Mouse (Mus musculus): ENCODE results near the gene Hrh2. TPM values are rescaled to one million over a fixed set of nuclear protein-coding genes. Genes with fewer than 3 reads are reported as not detected.

Gene Hrh2
- polyA plus RNA-seq (2015; fragmentation: Nextera tagmentation; extraction: Ambion mirVana): 0.10 TPM in 1 of 2 replicates, not detected in the other

- H3K27me3 ChIP-seq: peaks cover 48% of the 10 kb centered on the region
- H3K4me3 ChIP-seq: peak within 1 kb of the TSS; percentile 28
- WGBS: 1% methylated on average over 31 of the region's 31 CpGs
- no peak within 1 kb of the TSS for H3K27ac ChIP-seq
- peak within 1 kb of the TSS; percentile 47 for H3K4me2 ChIP-seq
- peaks cover 6% of the 10 kb centered on the region for H3K4me1 ChIP-seq
- ATAC-seq (ENCODE audit: insufficient number of reproducible peaks, low FRiP score, low TSS enrichment, low read depth): no peak
- no peaks in the 10 kb centered on the region for H3K9me3 ChIP-seq
- H3K9ac ChIP-seq: no peak within 1 kb of the TSS
- no peaks in the 10 kb centered on the region for H3K36me3 ChIP-seq
Measured at GRCm38 (mm10) chr13:54192021-54192481, at the start of gene Hrh2. Hrh2 (plus strand) TSS chr13:54192129.

GRCm38 (mm10) chr13:54143788-54144187, 48.1 kb upstream of the Hrh2 start:
- no peak for ATAC-seq (ENCODE audit: insufficient number of reproducible peaks, low FRiP score, low TSS enrichment, low read depth)
- Histone ChIP-seq H3K4me1 (no peaks in the 10 kb centered on the region), H3K36me3 (no peaks in the 10 kb centered on the region), H3K4me2 (no peak overlapping the region), H3K9ac (no peak overlapping the region), H3K9me3 (no peaks in the 10 kb centered on the region), H3K27ac (no peak overlapping the region), H3K4me3 (no peak overlapping the region), H3K27me3 (no peaks in the 10 kb centered on the region)
- WGBS: 62% methylated on average over 5 of the region's 5 CpGs

- H3K4me2 ChIP-seq: no peak overlapping the region
- no peak overlapping the region for H3K27ac ChIP-seq
- no peak for ATAC-seq (ENCODE audit: insufficient number of reproducible peaks, low FRiP score, low TSS enrichment, low read depth)
- no peaks in the 10 kb centered on the region for H3K4me1 ChIP-seq
- no peaks in the 10 kb centered on the region for H3K36me3 ChIP-seq
- H3K9me3 ChIP-seq: no peaks in the 10 kb centered on the region
- WGBS: 79% methylated on average over 5 of the region's 5 CpGs
- no peaks in the 10 kb centered on the region for H3K27me3 ChIP-seq
- no peak overlapping the region for H3K4me3 ChIP-seq
- no peak overlapping the region for H3K9ac ChIP-seq
Measured at GRCm38 (mm10) chr13:54144624-54145023, 47.3 kb upstream of the Hrh2 start.

- Histone ChIP-seq H3K27ac (no peak overlapping the region), H3K9ac (no peak overlapping the region), H3K4me3 (no peak overlapping the region), H3K36me3 (no peaks in the 10 kb centered on the region), H3K27me3 (no peaks in the 10 kb centered on the region), H3K4me2 (no peak overlapping the region), H3K9me3 (no peaks in the 10 kb centered on the region), H3K4me1 (no peaks in the 10 kb centered on the region)
- WGBS: 72% methylated on average over 1 of the region's 1 CpGs
- no peak for ATAC-seq (ENCODE audit: insufficient number of reproducible peaks, low FRiP score, low TSS enrichment, low read depth)
Measured at GRCm38 (mm10) chr13:54147328-54147727, 44.6 kb upstream of the Hrh2 start.

GRCm38 (mm10) chr13:54152421-54152820, 39.5 kb upstream of the Hrh2 start:
- H3K4me1 ChIP-seq: no peaks in the 10 kb centered on the region
- no peak for ATAC-seq (ENCODE audit: insufficient number of reproducible peaks, low FRiP score, low TSS enrichment, low read depth)
- no peaks in the 10 kb centered on the region for H3K27me3 ChIP-seq
- no peak overlapping the region for H3K4me2 ChIP-seq
- H3K36me3 ChIP-seq: no peaks in the 10 kb centered on the region
- WGBS: 88% methylated on average over 1 of the region's 1 CpGs
- H3K9ac ChIP-seq: no peak overlapping the region
- H3K4me3 ChIP-seq: no peak overlapping the region
- H3K27ac ChIP-seq: no peak overlapping the region
- no peaks in the 10 kb centered on the region for H3K9me3 ChIP-seq

GRCm38 (mm10) chr13:54152911-54153310, 39.0 kb upstream of the Hrh2 start:
- no peak for ATAC-seq (ENCODE audit: insufficient number of reproducible peaks, low FRiP score, low TSS enrichment, low read depth)
- H3K36me3 ChIP-seq: no peaks in the 10 kb centered on the region
- no peaks in the 10 kb centered on the region for H3K27me3 ChIP-seq
- H3K9ac ChIP-seq: no peak overlapping the region
- WGBS: 54% methylated on average over 7 of the region's 7 CpGs
- H3K27ac ChIP-seq: no peak overlapping the region
- H3K4me2 ChIP-seq: no peak overlapping the region
- no peaks in the 10 kb centered on the region for H3K9me3 ChIP-seq
- no peak overlapping the region for H3K4me3 ChIP-seq
- no peaks in the 10 kb centered on the region for H3K4me1 ChIP-seq

GRCm38 (mm10) chr13:54153672-54154218, 38.2 kb upstream of the Hrh2 start:
- Histone ChIP-seq H3K36me3 (no peaks in the 10 kb centered on the region), H3K4me2 (no peak overlapping the region), H3K9ac (no peak overlapping the region), H3K9me3 (no peaks in the 10 kb centered on the region), H3K27me3 (no peaks in the 10 kb centered on the region), H3K4me3 (no peak overlapping the region), H3K4me1 (no peaks in the 10 kb centered on the region), H3K27ac (no peak overlapping the region)
- WGBS: 31% methylated on average over 9 of the region's 9 CpGs
- ATAC-seq (ENCODE audit: insufficient number of reproducible peaks, low FRiP score, low TSS enrichment, low read depth): no peak

- Histone ChIP-seq H3K27ac (no peak overlapping the region), H3K4me2 (no peak overlapping the region), H3K9ac (no peak overlapping the region), H3K4me3 (no peak overlapping the region), H3K4me1 (no peaks in the 10 kb centered on the region), H3K9me3 (no peaks in the 10 kb centered on the region), H3K27me3 (no peaks in the 10 kb centered on the region), H3K36me3 (no peaks in the 10 kb centered on the region)
- no peak for ATAC-seq (ENCODE audit: insufficient number of reproducible peaks, low FRiP score, low TSS enrichment, low read depth)
- 75% methylated on average over 2 of the region's 2 CpGs for WGBS
Measured at GRCm38 (mm10) chr13:54155822-54156221, 36.1 kb upstream of the Hrh2 start.

GRCm38 (mm10) chr13:54159256-54159655, 32.7 kb upstream of the Hrh2 start:
- no peak overlapping the region for H3K4me2 ChIP-seq
- 16% methylated on average over 7 of the region's 7 CpGs for WGBS
- H3K4me3 ChIP-seq: no peak overlapping the region
- no peak overlapping the region for H3K27ac ChIP-seq
- ATAC-seq (ENCODE audit: insufficient number of reproducible peaks, low FRiP score, low TSS enrichment, low read depth): no peak
- H3K27me3 ChIP-seq: no peaks in the 10 kb centered on the region
- H3K9ac ChIP-seq: no peak overlapping the region
- H3K4me1 ChIP-seq: no peaks in the 10 kb centered on the region
- no peaks in the 10 kb centered on the region for H3K9me3 ChIP-seq
- no peaks in the 10 kb centered on the region for H3K36me3 ChIP-seq

- H3K9ac ChIP-seq: no peak overlapping the region
- ATAC-seq (ENCODE audit: insufficient number of reproducible peaks, low FRiP score, low TSS enrichment, low read depth): no peak
- H3K4me1 ChIP-seq: no peaks in the 10 kb centered on the region
- no peak overlapping the region for H3K27ac ChIP-seq
- H3K27me3 ChIP-seq: no peaks in the 10 kb centered on the region
- no peak overlapping the region for H3K4me3 ChIP-seq
- H3K4me2 ChIP-seq: no peak overlapping the region
- no peaks in the 10 kb centered on the region for H3K9me3 ChIP-seq
- no peaks in the 10 kb centered on the region for H3K36me3 ChIP-seq
- WGBS: 60% methylated on average over 11 of the region's 11 CpGs
Measured at GRCm38 (mm10) chr13:54159756-54160155, 32.2 kb upstream of the Hrh2 start.

GRCm38 (mm10) chr13:54160546-54160945, 31.4 kb upstream of the Hrh2 start:
- H3K27me3 ChIP-seq: no peaks in the 10 kb centered on the region
- H3K9me3 ChIP-seq: no peaks in the 10 kb centered on the region
- H3K27ac ChIP-seq: no peak overlapping the region
- H3K4me2 ChIP-seq: no peak overlapping the region
- no peak for ATAC-seq (ENCODE audit: insufficient number of reproducible peaks, low FRiP score, low TSS enrichment, low read depth)
- WGBS: 20% methylated on average over 1 of the region's 1 CpGs
- H3K9ac ChIP-seq: no peak overlapping the region
- H3K4me1 ChIP-seq: no peaks in the 10 kb centered on the region
- H3K4me3 ChIP-seq: no peak overlapping the region
- H3K36me3 ChIP-seq: no peaks in the 10 kb centered on the region

- 82% methylated on average over 2 of the region's 2 CpGs for WGBS
- Histone ChIP-seq H3K4me2 (no peak overlapping the region), H3K4me3 (no peak overlapping the region), H3K27me3 (no peaks in the 10 kb centered on the region), H3K27ac (no peak overlapping the region), H3K9me3 (no peaks in the 10 kb centered on the region), H3K4me1 (no peaks in the 10 kb centered on the region), H3K36me3 (no peaks in the 10 kb centered on the region), H3K9ac (no peak overlapping the region)
- ATAC-seq (ENCODE audit: insufficient number of reproducible peaks, low FRiP score, low TSS enrichment, low read depth): no peak
Measured at GRCm38 (mm10) chr13:54161514-54161913, 30.4 kb upstream of the Hrh2 start.

- Histone ChIP-seq H3K4me1 (no peaks in the 10 kb centered on the region), H3K9me3 (no peaks in the 10 kb centered on the region), H3K9ac (no peak overlapping the region), H3K36me3 (no peaks in the 10 kb centered on the region), H3K27me3 (no peaks in the 10 kb centered on the region), H3K27ac (no peak overlapping the region), H3K4me2 (no peak overlapping the region), H3K4me3 (no peak overlapping the region)
- 60% methylated on average over 8 of the region's 8 CpGs for WGBS
- no peak for ATAC-seq (ENCODE audit: insufficient number of reproducible peaks, low FRiP score, low TSS enrichment, low read depth)
Measured at GRCm38 (mm10) chr13:54163363-54163762, 28.6 kb upstream of the Hrh2 start.

Data from limb, embryonic 15.5 days (tissue).